Mouse (Mus musculus) ES-Bruce4 (cell line): ENCODE measurements around the gene Zfp276.

ENCODE experiments used
- CTCF ChIP-seq: IDR thresholded peaks from one replicate; pipeline ENCODE4 v1.8.1; 2011; ENCODE audit warnings: low read depth, low read length
- POLR2A ChIP-seq: IDR thresholded peaks from one replicate; pipeline ENCODE4 v1.8.1; 2011; ENCODE audit warnings: low read length; ENCODE audit not compliant: insufficient read depth

GRCm38 (mm10) chr8:123211876-123212275 is 42.1 kb upstream of the Zfp276 start:
- TF ChIP-seq CTCF, result no peak
- TF ChIP-seq POLR2A, result no peak
